Mouse (Mus musculus): ENCODE data around the gene Tgfa.

DNA sequence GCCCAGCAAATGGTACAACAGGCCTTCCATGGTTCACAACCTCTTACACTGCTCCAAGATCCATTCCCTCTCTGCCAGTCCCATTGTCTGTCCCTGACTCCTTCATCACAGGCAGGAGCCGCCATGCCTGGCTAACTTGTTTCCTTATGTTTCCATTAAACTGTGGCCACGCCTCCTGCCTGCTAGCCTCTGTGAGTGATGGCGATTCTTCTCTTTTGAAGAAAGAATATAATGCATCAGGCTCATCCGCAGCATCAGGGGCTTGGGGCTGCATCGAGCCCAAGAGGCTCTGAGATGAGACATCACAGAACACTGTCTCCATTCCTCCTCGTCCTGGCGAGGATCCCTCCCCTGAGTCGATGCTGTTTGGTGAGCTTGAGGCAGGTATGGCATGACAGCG is 13.0 kb upstream of the Tgfa start:
- TF ChIP-seq CHD2 (IDR thresholded peaks at IDR 0.05; ENCODE audit: low read depth, low read length): no peak
- TF ChIP-seq ZC3H11A (IDR thresholded peaks at IDR 0.05; ENCODE audit: borderline replicate concordance, low read depth, low read length): no peak
- no peak for TF ChIP-seq ZNF384 (IDR thresholded peaks at IDR 0.05; ENCODE audit: low read depth, low read length)

Data from ES-E14 (cell line).